Mouse (Mus musculus) myocyte (in vitro differentiated cells): ENCODE measurements around the gene Serpine1.

Source experiments
- CEBPB ChIP-seq: IDR thresholded peaks from 2 replicates; pipeline ENCODE4 v1.6.1; 2011; ENCODE audit warnings: mild to moderate bottlenecking, moderate library complexity; ENCODE audit not compliant: poor library complexity, insufficient read depth, severe bottlenecking
- E2F4 ChIP-seq: IDR thresholded peaks from one replicate; pipeline ENCODE4 v1.6.1; 2011; ENCODE audit warnings: mild to moderate bottlenecking, control low read depth, moderate library complexity; ENCODE audit not compliant: insufficient read depth
- MAX ChIP-seq: IDR thresholded peaks from one replicate; pipeline ENCODE4 v1.6.1; 2011; ENCODE audit warnings: low read depth, mild to moderate bottlenecking, control low read depth
- MYOD1 ChIP-seq, 3 experiments: IDR thresholded peaks; one replicate each; pipeline ENCODE4 v1.6.1; 2011; ENCODE audit warnings: control low read depth in 2 of 3, low read depth in 2 of 3, mild to moderate bottlenecking in 2 of 3, moderate library complexity in 1 of 3; ENCODE audit not compliant: insufficient read length in 2 of 3, control insufficient read depth in 1 of 3
- MYOG ChIP-seq, 3 experiments: IDR thresholded peaks; one replicate each; pipeline ENCODE4 v1.6.1; 2011; ENCODE audit warnings: control low read depth in 2 of 3, low read depth in 2 of 3, mild to moderate bottlenecking in 2 of 3; ENCODE audit not compliant: insufficient read length in 2 of 3, control insufficient read depth in 1 of 3, insufficient read depth in 1 of 3
- POLR2A ChIP-seq: IDR thresholded peaks from one replicate; pipeline ENCODE4 v1.6.1; 2011; ENCODE audit warnings: low read depth, mild to moderate bottlenecking, control low read depth, moderate library complexity; ENCODE audit not compliant: insufficient read length
- POLR2AphosphoS2 ChIP-seq: IDR thresholded peaks from one replicate; pipeline ENCODE4 v1.6.1; 2011; ENCODE audit warnings: low read depth, control low read depth; ENCODE audit not compliant: insufficient read length
- REST ChIP-seq: IDR thresholded peaks from one replicate; pipeline ENCODE4 v1.6.1; 2011; ENCODE audit warnings: mild to moderate bottlenecking, control low read depth, moderate library complexity; ENCODE audit not compliant: insufficient read depth, insufficient read length
- SRF ChIP-seq: IDR thresholded peaks from one replicate; pipeline ENCODE4 v1.6.1; 2011; ENCODE audit warnings: low read depth; ENCODE audit not compliant: control insufficient read depth, insufficient read length
- TCF12 ChIP-seq: IDR thresholded peaks from one replicate; pipeline ENCODE4 v1.6.1; 2011; ENCODE audit warnings: mild to moderate bottlenecking, control low read depth; ENCODE audit not compliant: poor library complexity, insufficient read depth, severe bottlenecking
- TCF3 ChIP-seq: IDR thresholded peaks from one replicate; pipeline ENCODE4 v1.6.1; 2011; ENCODE audit warnings: low read depth, control low read depth; ENCODE audit not compliant: insufficient read length
- USF1 ChIP-seq: IDR thresholded peaks from one replicate; pipeline ENCODE4 v1.6.1; 2011; ENCODE audit warnings: low read depth, mild to moderate bottlenecking, control low read depth, moderate library complexity

GRCm38 (mm10) chr5:137096037-137096436, 24.0 kb upstream of the Serpine1 start:
- TF ChIP-seq E2F4 (no peak), POLR2A (no peak), TCF3 (no peak), SRF (no peak), USF1 (no peak), POLR2AphosphoS2 (no peak), TCF12 (no peak), MAX (no peak), REST (no peak), CEBPB (no peak), MYOD1 (IDR thresholded peaks at IDR 0.05; ENCODE audit: control insufficient read depth in 1 of 3, insufficient read length in 2 of 3, low read depth in 2 of 3) (no peak), MYOG (IDR thresholded peaks at IDR 0.05; ENCODE audit: control insufficient read depth in 1 of 3, insufficient read depth in 1 of 3, insufficient read length in 2 of 3, low read depth in 2 of 3) (no peak)
